Mouse (Mus musculus) ES-E14 (cell line): ENCODE measurements around the gene Spry1.

Source experiments
- MAFK ChIP-seq: IDR thresholded peaks from 2 replicates; pipeline ENCODE4 v1.6.1; 2014; ENCODE audit warnings: mild to moderate bottlenecking, low read depth, low read length, inconsistent platforms; ENCODE audit not compliant: insufficient read depth
- ZNF384 ChIP-seq: IDR thresholded peaks from 2 replicates; pipeline ENCODE4 v1.6.1; 2012; ENCODE audit warnings: low read depth, low read length, inconsistent platforms

GRCm38 (mm10) chr3:37632751-37633150, 7.0 kb upstream of the Spry1 start:
- no peak for TF ChIP-seq ZNF384
- TF ChIP-seq MAFK, result no peak
